Mouse (Mus musculus): ENCODE measurements around the gene Commd3. TPM values are rescaled to one million over a fixed set of nuclear protein-coding genes. Genes with fewer than 3 reads are reported as not detected.

The Commd3 gene
- 10 to 100 TPM; 94.2 to 98.6 (median 97.3) TPM for total RNA-seq (2022)

DNA sequence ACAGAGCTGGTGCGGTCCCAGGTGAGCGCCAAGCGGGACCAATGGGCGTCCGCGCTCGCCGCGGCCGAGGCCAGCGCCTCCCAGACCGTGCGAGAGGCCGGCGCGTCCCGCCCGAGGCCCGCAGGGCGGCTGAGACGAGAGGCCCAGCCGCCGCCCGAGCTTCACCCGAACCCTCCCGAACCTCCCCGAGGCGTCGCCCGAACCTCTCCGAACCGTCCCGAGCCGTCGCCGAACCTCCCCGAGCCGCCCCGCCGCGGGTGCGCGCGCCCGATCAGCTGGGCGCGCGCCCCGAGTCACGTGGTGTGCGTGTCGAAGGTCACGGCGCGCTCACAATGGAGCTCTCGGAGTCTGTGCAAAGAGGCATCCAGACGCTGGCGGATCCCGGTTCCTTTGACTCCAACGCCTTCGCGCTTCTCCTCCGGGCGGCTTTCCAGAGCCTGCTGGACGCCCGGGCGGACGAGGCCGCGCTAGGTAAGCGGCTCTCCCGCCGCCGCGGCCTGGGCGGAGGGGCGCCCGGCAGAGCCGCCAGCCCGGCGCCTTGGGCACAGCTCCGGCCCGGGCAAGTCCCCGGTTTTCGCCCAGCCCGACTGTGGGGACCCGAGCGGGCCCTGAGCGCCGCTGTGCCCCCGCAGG is at the start of gene Commd3:
Commd3 (plus strand) TSS at position 252 of the 633 bp plus-strand sequence.
- peak; percentile 90 to 95 for DNase-seq (ENCODE audit: low spot score in 2 of 2)

DNA sequence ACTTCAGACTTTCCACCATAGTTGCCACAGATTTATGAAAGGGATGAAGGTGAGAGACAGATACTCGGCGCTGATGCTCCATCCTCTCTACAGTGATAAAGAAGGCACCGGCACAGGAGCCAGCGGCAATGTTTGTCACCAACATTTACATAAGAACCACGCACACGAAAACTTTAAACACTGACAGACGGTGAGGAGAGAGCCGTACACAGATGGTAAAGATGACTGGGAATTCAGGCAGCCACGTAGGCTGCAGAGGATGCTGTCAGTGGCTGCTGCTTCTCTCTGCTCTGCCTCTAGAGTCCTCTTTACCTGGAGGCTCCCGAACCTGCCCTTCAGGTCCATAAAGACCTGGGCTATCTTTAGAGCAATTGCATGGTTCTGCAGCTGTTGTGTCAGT is 49.0 kb upstream of the Commd3 start:
- peak; percentile 9 to 20 for DNase-seq (ENCODE audit: low spot score in 2 of 2)

DNA sequence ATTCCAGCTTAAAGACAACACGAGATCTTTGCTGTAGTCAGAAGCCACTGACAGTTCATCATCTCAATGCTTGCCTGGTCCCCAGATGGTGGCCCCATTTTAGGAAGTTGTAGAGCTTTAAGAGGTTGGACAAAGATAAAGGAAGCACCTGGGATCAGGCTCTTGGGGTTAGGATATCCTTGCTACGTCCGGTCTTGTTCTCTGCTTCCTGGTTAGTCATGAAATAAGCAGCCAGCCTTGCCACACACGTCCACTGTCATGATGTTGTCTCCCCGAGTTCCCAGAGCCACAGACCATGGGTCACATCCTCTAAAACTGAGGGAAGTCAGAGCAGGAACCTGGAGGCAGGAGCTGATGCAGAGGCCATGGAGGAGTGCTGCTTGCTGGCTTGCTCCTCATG is 41.6 kb upstream of the Commd3 start:
- no peak for DNase-seq (ENCODE audit: low spot score in 2 of 2)

DNA sequence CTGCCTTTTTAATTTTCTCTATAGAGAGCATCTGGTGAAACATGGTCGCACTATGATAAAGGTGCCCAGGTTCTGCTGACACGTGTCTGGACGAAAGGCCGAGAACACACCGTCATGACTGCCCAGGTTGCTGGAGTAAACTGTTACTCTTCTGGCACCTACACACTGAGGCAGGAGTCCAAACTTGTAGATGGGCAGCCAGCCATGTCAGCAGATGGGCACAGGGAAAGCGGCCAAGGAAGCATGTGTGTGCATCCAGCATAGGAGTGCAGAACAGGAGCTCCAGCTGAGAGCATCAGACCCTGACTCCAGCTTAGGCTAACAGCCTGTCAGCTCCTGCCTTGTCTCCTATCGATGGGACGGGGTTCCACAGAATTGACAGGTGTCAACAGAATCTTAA is 37.1 kb upstream of the Commd3 start:
- DNase-seq (ENCODE audit: low spot score in 2 of 2): peak; percentile 84 to 94

DNA sequence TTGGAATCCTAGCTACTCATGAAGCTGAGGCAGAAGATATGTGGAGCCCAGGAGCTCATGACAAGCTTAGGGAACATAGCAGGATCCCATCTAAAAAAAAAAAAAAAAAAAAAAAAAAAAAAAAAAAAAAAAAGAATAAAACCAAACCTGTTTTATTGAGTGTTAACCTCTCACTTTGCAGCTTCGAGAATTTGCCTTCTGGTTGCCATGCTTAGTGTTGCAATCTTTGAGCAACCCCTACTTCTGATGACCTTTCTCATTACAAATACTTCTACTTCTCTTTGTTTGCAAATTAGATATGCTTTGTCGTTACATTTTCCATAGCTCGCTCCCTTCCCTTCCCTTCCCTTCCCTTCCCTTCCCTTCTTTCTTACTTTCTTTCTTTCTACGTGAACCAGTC is 23.6 kb upstream of the Commd3 start:
- no peak for DNase-seq (ENCODE audit: low spot score in 2 of 2)

DNA sequence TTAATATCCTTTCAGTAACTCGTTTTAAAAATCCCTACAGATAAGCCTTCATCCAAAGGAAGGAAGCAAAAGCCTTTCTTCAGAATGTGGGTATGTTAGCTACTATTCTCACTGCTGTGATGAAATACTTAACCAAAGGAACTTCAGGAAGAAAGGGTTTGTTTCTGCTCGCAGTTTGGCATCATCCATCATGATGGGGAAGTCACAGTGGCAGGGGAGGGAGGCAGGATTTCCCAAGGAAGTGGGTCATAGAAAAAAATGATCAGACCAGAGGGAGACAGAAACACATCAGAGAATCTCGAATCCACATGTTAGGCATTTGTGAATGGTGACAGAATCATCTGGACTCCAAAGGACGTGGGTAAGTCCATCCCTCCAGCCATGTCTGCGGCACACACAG is 17.4 kb upstream of the Commd3 start:
- DNase-seq (ENCODE audit: low spot score in 2 of 2): no peak

DNA sequence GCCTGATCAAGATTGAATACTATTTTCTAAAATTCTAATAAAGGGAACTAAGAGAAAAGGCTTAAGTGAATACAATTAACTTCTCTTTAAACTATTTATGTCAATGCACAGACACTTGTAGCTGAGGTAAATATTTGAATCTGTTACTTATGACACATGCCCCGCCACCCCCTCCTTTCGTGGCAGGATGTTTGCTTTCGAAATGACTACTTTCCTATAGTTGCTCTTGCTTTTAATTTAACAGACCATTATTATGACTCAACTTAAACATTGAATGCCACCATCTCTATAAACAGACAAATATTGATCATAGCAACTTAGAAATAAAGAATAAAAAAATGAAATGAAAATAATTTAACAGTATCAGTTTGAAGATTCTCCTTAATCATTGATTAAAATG is 8.2 kb upstream of the Commd3 start:
- no peak for DNase-seq (ENCODE audit: low spot score in 2 of 2)

DNA sequence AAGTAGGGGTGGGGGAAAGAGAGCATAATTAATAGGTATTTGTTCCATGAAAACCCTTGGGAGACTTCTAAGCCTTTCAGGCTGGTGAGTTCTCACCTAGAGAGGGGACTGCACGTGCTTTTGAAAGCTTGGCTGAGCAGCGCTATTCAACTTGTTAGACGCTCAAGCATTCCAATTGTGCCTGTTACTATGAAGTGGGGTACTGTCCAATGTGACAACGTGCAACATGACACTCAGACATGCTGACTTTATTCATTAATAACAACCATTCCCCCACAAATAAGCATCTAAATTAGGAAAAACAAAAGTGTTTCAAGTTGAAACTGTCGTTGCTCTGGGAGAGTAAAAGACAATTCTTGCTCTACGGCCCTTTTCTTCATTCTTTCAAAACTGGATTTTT is 1.1 kb upstream of the Commd3 start:
- DNase-seq (ENCODE audit: low spot score in 2 of 2): no peak

DNA sequence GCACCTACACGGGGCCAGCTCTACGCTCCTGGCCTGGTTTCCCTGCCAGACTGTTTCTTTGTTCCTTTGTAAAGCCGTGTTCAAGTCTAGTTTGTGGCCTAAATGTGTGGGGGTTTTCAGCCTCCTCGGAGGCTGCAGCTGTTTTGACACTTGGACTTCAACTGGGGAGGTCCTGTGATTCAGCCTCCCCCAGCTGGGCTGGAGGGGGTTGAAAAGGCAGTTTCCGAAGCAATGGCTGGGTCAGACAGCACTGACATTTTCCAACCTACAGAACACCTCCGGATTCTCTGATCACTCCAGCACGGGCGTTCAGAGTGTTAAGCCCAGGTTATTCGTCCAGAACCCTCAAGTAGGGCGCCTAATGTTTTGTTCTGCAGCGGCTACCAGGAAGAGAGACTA is 581 bp downstream of the Commd3 start:
- DNase-seq (ENCODE audit: low spot score in 2 of 2): no peak

- no peak for DNase-seq (ENCODE audit: low spot score in 2 of 2)
Measured at GRCm38 (mm10) chr2:18673766-18674165, 1.6 kb downstream of the Commd3 start.

GRCm38 (mm10) chr2:18674193-18674902 is 2.2 kb downstream of the Commd3 start:
- DNase-seq (ENCODE audit: low spot score in 2 of 2): no peak

DNA sequence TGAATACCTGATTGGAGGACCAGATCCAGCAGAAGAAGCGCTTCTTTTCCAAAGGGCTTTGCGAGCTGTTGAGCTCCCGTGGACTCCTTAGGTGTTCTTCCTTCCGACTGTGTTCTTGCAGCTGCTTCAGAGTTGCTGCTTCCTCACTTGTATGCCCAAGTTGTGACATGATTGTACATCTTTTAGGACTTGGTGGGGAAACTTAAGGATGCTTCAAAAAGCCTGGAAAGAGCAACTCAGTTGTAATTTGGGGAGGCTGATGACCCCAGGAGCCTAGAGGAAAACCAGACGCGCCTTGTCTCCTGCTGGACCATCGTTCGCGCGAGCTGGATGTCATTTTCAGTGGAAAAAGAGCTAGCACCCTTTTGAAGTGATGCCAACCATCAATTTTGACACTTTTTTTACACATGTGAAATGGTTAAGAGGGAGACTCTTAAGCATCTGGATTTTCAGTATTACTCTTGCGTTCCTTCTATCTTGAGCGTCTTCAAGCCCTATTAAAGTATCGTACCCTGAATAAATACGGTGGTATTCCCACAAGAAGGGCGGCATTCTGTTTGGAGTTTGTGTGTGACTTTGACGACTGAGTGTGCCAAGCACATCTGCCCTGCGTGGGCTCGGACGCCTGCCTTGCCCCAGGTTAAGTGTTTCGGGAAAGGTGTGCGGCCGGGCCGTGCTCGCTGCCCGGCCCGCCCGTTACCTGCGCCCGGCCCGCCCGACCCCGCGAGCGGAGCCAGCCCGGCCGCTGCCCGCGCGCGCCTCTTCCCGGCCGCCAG is 3.7 kb downstream of the Commd3 start:
- no peak for DNase-seq (ENCODE audit: low spot score in 2 of 2)

GRCm38 (mm10) chr2:18676457-18676935 is 4.3 kb downstream of the Commd3 start:
- peak in 1 of 2 experiments; percentile 59 for DNase-seq (ENCODE audit: low spot score in 2 of 2)

- peak in 1 of 2 experiments; percentile 61 for DNase-seq (ENCODE audit: low spot score in 2 of 2)
Measured at GRCm38 (mm10) chr2:18676936-18677491, 4.8 kb downstream of the Commd3 start, which contains the start of gene Bmi1. TSS of gene Bmi1 (plus strand) at chr2:18677018.

DNA sequence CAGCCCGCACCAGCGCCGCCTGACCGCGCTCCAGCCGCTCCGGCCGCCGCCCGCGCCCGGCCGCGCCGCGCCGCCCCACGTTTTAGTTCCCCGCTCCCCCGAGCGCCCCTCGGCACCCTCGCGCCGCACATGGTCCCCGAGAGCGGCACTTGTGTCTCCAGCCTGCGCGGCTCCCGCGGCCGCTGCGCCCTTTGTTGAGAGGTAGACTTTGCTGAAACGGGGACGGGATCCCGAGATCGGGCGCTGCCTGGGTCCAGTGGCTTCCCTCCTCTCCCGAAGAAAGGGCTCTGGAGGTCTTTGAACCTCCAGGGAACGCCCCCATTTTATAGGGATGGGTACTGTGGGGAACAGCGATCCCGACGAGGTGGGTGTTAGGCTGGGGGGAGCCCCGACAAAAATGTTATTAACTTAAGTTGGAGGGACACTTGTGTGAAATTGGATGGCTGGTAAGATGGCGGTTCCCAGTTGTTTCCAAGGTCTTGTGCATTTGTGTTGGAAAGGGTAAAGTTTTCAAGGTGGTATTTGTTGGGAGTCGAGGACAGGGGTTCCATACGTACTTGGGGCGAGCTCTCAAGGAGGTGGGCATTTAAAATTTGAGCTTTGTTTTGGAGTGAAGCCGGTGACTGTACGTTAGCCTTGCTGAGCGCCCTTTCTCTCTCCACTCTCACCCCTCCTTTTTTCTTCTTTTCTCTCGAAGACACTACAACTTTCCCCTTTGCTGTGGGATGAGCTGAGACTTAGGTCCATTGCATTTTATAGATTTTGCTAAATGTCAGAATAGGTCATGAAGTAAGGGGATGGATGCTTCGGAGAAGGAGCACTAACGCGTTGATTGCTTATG is 5.7 kb downstream of the Commd3 start:
- DNase-seq (ENCODE audit: low spot score in 2 of 2): no peak

- DNase-seq (ENCODE audit: low spot score in 2 of 2): no peak
Measured at GRCm38 (mm10) chr2:18679701-18680100, 7.5 kb downstream of the Commd3 start.

- no peak for DNase-seq (ENCODE audit: low spot score in 2 of 2)
Measured at GRCm38 (mm10) chr2:18680501-18680900, 8.3 kb downstream of the Commd3 start.

DNA sequence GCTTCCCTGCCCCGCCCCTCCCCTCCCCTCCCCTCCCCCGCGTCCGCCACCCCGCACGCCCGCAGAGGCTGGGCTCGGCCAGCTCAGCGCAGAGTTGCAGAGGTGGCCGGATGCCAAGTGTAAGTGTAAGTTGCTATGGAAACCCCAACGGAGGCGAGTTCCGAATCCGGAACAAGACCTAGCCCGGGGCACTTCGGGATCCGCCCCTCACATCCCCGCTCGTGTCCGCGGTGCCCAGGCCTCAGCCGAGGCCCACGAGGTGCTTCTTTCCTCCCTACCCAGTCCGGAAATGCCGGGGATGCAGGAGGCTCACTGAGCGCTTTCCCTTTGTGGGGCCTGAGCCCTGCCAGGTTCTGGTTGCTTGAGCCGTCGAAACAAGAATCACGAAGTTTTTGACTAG is 8.8 kb downstream of the Commd3 start:
- no peak for DNase-seq (ENCODE audit: low spot score in 2 of 2)

DNA sequence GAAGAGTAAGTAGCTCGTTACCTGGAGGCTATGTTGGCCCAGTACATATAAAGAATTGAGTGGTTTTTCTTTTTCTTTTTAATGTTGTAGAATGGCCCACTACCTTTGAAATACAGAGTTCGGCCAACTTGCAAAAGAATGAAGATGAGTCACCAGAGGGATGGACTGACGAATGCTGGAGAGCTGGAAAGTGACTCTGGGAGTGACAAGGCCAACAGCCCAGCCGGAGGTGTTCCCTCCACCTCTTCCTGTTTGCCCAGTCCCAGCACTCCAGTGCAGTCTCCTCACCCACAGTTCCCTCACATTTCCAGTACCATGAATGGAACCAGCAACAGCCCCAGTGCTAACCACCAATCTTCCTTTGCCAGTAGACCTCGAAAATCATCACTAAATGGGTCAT is 11.9 kb downstream of the Commd3 start:
- no peak for DNase-seq (ENCODE audit: low spot score in 2 of 2)

GRCm38 (mm10) chr2:18686386-18686785 is 14.2 kb downstream of the Commd3 start:
- no peak for DNase-seq (ENCODE audit: low spot score in 2 of 2)
